Mouse (Mus musculus) Patski (cell line): ENCODE measurements around the gene Tada3. TPM values are rescaled to one million over a fixed set of nuclear protein-coding genes. Genes with fewer than 3 reads are reported as not detected.
A peak's percentile ranks its signal among the peaks of the same experiment; 100 is the strongest.

Experiments
- ATAC-seq: fragments of 100-300 bp; one replicate; pipeline ENCODE4 v1.8.0; 2021
- CTCF ChIA-PET: fragments of 350-600 bp; sonication (Branson Sonifier 250); formaldehyde crosslinking; loops from one replicate; lab custom pipeline; 2022; ENCODE audit warnings: inconsistent platforms; lab: Charles Lee
- POLR2A ChIA-PET: fragments of 350-600 bp; sonication (Branson Sonifier 250); formaldehyde crosslinking; loops from one replicate; lab custom pipeline; 2022; ENCODE audit warnings: antibody characterized with exemption, inconsistent platforms; lab: Charles Lee
- DNase-seq: peaks from one replicate; pipeline ENCODE4 v3.0.0-alpha.2; 2011; ENCODE audit warnings: low read depth, low spot score
- H3K27me3 ChIP-seq: fragments of 371-371 bp; one replicate; pipeline ENCODE4 v1.5.1; 2021
- CTCF ChIP-seq: fragments of 100-300 bp; IDR thresholded peaks from one replicate; pipeline ENCODE4 v1.5.1; 2021
- in situ Hi-C: fragments of 300-500 bp; cut with MboI; formaldehyde crosslinking; loops from 3 replicates; pipeline ENCODE4 v1.11.1; 2018; ENCODE audit warnings: low pct_unique_long_range_greater_than_20kb, mixed read lengths
- polyA plus RNA-seq: library from polyadenylated mRNA; unstranded; gene quantifications from one replicate; pipeline ENCODE4 v1.2.3, GENCODE M21; 2021

The Tada3 gene
- polyA plus RNA-seq = 53.0 TPM

- in situ Hi-C loops = loop anchor here (5.0 kb wide), 1 partner anchor 40 kb away; no protein-coding TSS in a partner anchor
- no peak for TF ChIP-seq CTCF
- H3K27me3 ChIP-seq = no peaks in the 10 kb centered on the region
- ChIA-PET POLR2A (interaction anchor here (0.6 to 1.3 kb wide), 3 partner anchors 10 to 17 kb away, joined by 3 to 5 read pairs (median 5); partner anchors contain the start of gene Ttll3), CTCF (no interaction called here)
- DNase-seq = peak; percentile 92
- ATAC-seq = peak; percentile 89
These were observed at the start of gene Tada3, which contains the start of gene Arpc4 for GRCm38 (mm10) chr6:113377496-113378385. Gene Tada3, minus strand, starts transcription at chr6:113377883. Gene Arpc4, plus strand, starts transcription at chr6:113378115.

DNA sequence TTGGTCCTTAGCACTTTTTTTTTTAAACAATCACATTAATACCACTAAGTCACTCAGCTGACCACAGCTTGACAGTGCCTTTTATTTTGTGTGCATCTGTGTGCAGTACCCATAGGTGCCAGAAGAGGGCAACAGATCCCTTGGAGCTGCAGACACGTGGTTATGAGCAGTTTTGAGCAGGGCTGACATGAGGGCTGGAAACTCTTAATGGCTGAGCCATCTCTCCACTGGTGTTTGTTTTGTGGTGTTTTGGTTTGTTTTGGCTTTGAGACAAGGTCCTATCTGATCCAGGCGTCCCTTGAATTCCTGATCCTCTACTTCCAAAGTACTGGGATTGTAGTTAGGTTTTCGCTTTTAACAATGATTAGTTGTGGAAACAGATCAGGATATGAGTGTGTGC lies 49.7 kb upstream of the Tada3 start:
- ATAC-seq (no peak), DNase-seq (no peak)
- TF ChIP-seq CTCF = no peak
- H3K27me3 ChIP-seq = no peaks in the 10 kb centered on the region
- POLR2A ChIA-PET = interaction anchor here (0.8 kb wide), 1 partner anchor 110 kb away, joined by 5 read pairs; no protein-coding TSS in a partner anchor
- in situ Hi-C loops = no loop called here
- CTCF ChIA-PET = interaction anchor here (0.8 kb wide), 1 partner anchor 12 kb away, joined by 3 read pairs; no protein-coding TSS in a partner anchor

- no peak for ATAC-seq
- DNase-seq = no peak
- no peaks in the 10 kb centered on the region for H3K27me3 ChIP-seq
- no peak for TF ChIP-seq CTCF
- POLR2A ChIA-PET = no interaction called here
- in situ Hi-C loops = no loop called here
- CTCF ChIA-PET = interaction anchor here (0.8 kb wide), 1 partner anchor 11 kb away, joined by 3 read pairs; no protein-coding TSS in a partner anchor
These were observed 49.0 kb upstream of the Tada3 start for GRCm38 (mm10) chr6:113426696-113427095.

DNA sequence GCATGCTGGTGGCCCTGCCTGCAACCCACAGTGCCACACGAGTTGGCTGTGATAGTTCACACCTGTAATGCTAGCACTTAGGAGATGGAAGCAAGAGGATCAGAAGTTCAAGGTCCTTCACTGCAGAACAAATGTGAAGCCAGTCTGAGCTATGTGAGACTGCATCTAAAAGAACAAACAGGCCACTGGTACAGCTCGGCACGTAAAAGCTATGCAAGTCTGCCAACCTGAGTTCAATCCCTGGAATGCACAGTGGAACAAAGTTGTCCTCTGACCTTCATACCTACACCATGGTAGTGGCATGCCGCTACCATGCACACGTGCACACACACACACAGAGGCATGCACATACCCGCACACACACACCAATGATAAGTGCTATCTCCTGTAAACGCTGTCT lies 46.5 kb upstream of the Tada3 start:
- CTCF ChIA-PET = no interaction called here
- no peaks in the 10 kb centered on the region for H3K27me3 ChIP-seq
- DNase-seq (no peak), ATAC-seq (no peak)
- POLR2A ChIA-PET = no interaction called here
- no peak for TF ChIP-seq CTCF
- in situ Hi-C loops = no loop called here

DNA sequence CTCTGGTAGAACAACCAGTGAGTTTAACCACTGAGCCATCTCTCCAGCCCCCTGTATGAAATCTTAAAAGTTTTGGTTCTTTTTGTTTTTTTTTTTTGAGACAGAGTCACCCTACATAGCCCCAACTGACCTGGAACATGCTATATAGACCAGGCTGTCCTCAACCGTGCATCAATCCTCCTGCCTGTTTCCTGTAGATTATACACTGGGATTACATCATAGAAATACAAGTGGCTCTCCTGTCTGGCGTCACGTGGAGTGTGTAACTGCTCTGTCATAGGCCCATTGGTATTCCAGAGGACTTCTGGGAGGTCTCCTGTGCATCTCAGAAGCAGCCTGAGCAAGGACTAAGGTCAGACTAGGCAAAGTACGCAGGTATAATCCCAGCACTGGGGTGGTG lies 45.3 kb upstream of the Tada3 start:
- no peak for TF ChIP-seq CTCF
- ChIA-PET CTCF (no interaction called here), POLR2A (no interaction called here)
- in situ Hi-C loops = no loop called here
- no peak for DNase-seq
- ATAC-seq = no peak
- no peaks in the 10 kb centered on the region for H3K27me3 ChIP-seq

GRCm38 (mm10) chr6:113419199-113419587 lies 41.5 kb upstream of the Tada3 start, which contains the start of gene Rpusd3:
Gene Rpusd3, minus strand, starts transcription at chr6:113419340.
- TF ChIP-seq CTCF = no peak
- peak; percentile 83 for DNase-seq
- in situ Hi-C loops = no loop called here
- CTCF ChIA-PET = interaction anchor here (0.6 to 1.3 kb wide), 4 partner anchors 11 to 18 kb away, joined by 3 read pairs; no protein-coding TSS in a partner anchor
- peak; percentile 84 for ATAC-seq
- no peaks in the 10 kb centered on the region for H3K27me3 ChIP-seq
- POLR2A ChIA-PET = interaction anchor here (0.7 to 0.8 kb wide), 2 partner anchors 13 to 75 kb away, joined by 3 read pairs; no protein-coding TSS in a partner anchor

DNA sequence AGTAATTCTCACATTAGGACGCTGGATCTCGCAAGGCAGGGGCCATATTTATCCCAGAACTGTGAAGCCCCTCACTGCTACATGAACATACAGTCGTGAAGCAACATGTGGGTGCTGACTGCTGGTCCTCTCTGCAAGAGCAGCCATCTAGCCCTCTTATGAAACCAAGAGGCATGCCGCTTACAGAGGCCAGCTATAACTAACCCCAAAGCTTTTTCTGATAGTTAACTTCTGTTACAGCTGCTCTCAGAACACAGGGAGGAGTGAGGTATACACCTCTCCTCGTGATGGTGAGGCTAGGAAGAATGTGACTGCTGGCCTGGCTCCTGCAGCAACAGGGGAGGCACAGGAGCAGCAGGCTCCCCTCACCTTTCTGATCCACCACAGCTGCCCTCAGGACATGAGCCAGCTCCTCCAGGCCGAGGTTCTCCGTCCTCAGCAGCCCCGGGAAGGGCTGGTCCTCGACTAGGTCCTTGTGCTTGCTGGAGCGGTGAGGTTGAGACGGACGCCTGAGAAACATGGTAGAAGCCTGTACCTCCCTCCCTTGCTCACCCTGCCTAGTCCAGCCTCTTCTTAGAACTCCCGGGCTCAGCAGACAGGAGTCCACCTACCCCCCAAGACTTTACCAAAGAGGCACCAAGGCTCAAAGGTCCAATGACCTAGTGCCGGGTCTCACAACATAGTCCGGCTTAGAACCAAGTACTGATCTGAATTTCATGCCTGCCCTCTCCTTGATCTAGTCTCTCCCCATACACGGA lies 40.9 kb upstream of the Tada3 start:
- ChIA-PET POLR2A (interaction anchor here (0.7 to 0.8 kb wide), 2 partner anchors 13 to 74 kb away, joined by 3 read pairs; no protein-coding TSS in a partner anchor), CTCF (interaction anchor here (0.6 to 1.3 kb wide), 3 partner anchors 11 to 18 kb away, joined by 3 read pairs; no protein-coding TSS in a partner anchor)
- TF ChIP-seq CTCF = no peak
- in situ Hi-C loops = no loop called here
- ATAC-seq (peak; percentile 61), DNase-seq (no peak)
- no peaks in the 10 kb centered on the region for H3K27me3 ChIP-seq

DNA sequence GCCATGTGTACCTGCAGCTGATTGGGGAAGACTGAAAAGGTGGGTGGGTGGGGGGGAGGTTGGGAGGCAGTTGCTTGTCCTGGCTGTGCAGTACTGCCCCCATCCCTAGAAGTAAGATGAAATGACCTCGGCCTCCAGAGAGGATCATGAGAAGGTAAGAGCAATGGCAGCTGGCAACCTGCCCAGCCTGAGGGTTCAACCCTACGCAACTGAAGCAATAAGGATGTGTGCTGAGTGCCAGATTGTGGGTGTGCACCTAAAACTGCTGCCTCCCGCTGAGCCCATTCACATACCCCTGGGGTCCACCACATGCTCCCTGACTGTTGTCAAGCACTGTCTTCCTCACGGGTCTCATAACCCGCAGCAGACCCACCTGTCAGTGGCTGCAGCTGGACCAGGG lies 38.7 kb upstream of the Tada3 start:
- ChIA-PET CTCF (no interaction called here), POLR2A (no interaction called here)
- in situ Hi-C loops = no loop called here
- no peak for TF ChIP-seq CTCF
- ATAC-seq (no peak), DNase-seq (no peak)
- H3K27me3 ChIP-seq = no peaks in the 10 kb centered on the region

DNA sequence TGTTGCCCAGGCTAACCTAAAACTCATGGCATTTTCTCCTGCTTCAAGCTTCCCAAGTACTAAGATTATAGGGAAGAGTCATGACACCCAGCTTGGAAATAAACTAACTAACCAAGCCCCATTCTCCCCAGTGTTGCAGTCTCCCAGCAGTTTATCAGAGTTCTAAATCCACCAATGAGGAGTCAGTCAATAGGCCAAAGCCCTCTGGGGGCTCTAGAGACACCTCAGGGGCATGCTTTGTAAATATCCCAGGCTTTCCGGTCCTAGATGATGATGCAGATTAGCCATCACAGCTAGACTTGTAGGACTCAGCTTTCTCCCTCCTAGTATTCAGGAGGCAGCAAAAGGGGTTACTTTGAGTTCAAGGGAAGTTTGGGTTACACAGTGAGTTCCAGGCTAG lies 32.3 kb upstream of the Tada3 start:
- ATAC-seq (no peak), DNase-seq (no peak)
- CTCF ChIA-PET = no interaction called here
- TF ChIP-seq CTCF = no peak
- POLR2A ChIA-PET = no interaction called here
- H3K27me3 ChIP-seq = no peaks in the 10 kb centered on the region
- in situ Hi-C loops = no loop called here

DNA sequence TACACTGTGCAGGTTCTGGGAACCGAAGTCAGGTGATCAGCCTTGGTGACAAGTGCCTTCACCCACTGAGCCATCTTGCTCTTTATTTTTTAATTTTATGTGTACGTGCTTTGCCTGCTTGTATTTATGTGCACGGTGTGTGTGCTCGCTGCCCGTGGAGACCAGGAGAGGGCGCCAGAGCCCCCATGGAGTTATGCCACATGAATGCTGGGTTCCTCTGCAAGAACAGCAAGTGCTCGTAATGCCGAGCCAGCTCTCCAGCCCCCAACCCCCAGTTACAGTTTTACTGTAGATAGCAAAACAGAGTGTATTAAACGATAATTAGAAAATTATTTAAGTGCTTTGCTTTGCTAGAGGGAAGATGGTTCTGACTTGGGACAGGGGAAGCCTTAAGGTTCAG lies 29.0 kb upstream of the Tada3 start:
- H3K27me3 ChIP-seq = no peaks in the 10 kb centered on the region
- no peak for DNase-seq
- ChIA-PET POLR2A (no interaction called here), CTCF (interaction anchor here (0.8 to 1.3 kb wide), 3 partner anchors 13 to 16 kb away, joined by 3 read pairs; partner anchors contain the start of gene Rpusd3)
- no peak for TF ChIP-seq CTCF
- no peak for ATAC-seq
- in situ Hi-C loops = no loop called here
